Mouse (Mus musculus) lung, postnatal 14 days (tissue): ENCODE results near the gene Cdk1.

ENCODE experiments used
- DNase-seq: peaks from one replicate; pipeline ENCODE4 v3.0.0; 2021

Cdk1 gene

DNA sequence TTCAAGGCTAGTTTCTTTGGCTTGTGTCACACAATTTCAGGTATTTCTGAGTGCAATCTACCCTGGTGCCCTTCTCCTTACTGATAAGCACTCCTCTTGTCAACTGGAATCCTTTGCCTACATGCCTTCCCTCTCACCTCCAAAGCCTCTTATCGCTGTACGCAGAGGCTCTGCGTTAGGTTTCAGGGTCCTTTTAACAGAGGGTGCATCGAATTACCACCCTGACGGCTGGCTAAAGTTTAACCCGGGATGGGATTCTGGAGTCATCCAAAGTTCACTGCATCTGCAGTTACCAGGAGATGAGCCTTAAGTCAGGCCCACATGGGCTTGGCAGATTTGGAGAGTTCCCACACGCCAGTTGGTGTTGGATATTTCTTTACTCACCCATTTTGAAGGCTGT is 47.1 kb downstream of the Cdk1 start:
- no peak for DNase-seq

GRCm38 (mm10) chr10:69304819-69305218 is 47.9 kb downstream of the Cdk1 start:
- DNase-seq, result no peak

DNA sequence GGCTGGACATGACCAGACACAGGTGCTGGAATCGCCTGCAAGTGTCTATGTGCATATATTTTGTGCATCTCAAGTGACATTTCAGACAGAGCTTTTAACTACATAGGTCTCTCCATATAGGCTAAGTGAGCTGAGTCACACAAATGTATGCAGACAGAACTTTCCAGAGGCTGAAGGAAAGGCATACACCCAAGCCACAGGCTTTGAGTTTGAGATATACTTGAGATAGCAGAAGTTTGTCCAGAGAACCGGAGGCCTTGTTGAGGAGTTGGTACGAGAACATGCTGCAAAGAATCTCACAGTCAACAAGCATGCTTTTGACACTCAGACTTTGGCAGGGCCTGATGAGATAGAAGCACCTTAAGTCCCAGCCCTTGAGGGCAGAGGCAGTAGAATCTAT is 50.1 kb downstream of the Cdk1 start:
- DNase-seq, result no peak

DNA sequence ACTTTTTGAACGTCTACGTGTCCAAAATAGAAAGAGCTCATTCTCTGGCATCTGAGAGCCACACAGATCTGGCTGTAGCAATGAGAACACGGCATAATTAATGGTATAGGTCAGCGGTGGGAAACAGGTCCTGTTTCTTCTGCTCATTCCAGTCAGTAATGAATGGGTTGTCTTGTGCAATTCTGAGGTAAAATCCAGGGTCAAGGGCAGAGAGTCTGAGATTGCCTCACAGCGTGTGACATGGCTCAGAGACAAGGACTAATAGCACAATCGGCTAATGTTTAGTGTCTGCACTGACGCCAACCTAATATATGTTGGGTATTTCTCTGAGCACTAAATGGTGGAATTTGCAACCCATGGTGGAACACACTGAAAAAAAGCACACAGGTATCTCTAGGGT is 52.8 kb downstream of the Cdk1 start:
- no peak for DNase-seq

DNA sequence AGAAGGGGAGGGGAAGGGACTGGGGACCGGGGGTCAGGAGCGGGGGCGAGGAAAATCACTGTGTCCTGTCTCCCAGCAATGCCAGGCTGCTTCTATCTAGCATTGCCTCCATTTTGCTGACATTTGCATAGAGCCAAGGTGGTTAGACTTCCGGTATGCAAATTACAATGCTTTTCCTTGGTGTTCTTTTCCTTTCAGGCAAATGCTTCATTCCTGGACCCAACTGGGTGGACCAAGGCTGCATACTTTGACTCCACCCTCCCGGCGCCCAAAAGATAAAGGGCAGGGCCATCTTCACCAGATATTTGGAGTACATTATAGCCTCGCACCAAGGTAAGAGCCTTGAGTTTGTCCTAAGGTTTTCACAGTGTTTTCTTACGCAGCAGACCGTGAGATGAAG is 56.8 kb downstream of the Cdk1 start:
- no peak for DNase-seq

DNA sequence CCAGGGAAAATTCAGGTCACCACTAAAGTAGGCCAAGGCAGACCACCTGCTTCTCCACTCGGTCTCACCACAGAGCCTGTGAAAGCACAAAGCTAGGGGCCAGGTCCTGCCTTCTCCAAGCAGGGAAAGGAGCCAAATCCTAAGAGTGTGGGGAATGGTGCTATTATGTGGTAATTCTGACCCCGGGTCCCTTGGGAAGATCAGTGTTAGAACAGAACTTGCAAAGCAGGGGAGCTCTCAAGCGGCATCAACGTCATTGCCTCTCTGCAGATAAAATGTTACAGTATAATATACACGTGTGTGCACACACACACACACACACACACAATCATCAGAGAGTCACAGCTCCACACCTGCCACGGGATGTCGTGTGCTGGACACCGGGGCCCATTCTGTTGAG is 62.0 kb downstream of the Cdk1 start:
- no peak for DNase-seq

GRCm38 (mm10) chr10:69288720-69289119 is 64.0 kb downstream of the Cdk1 start:
- DNase-seq, result no peak

DNA sequence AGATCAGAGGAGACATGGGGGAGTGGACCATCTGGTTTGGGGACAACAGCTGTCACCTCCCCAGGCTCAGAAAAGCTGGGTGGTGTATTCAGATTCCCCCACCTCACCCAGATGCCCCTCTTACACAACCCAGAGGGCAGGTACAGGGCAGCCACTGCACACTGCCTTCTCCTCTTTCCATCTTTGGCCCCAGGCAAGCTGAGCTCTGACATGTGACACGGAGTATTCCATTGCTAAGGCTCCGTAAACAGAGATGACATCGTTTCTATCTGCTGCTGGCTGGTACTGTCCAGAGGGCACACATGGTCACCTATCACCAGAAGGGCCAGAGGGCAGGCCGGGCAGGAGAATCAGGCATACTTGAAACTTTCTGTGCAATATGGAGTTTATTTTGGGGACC is 64.7 kb downstream of the Cdk1 start:
- no peak for DNase-seq

- DNase-seq, result no peak
These were observed 65.8 kb downstream of the Cdk1 start for GRCm38 (mm10) chr10:69286939-69287338.
